Mouse (Mus musculus): Measurements from ENCODE around the gene AL607142.1. TPM values are rescaled to one million over a fixed set of nuclear protein-coding genes. Genes with fewer than 3 reads are reported as not detected.

AL607142.1 gene
- total and polyA plus RNA-seq, 3 experiments: not detected

DNA sequence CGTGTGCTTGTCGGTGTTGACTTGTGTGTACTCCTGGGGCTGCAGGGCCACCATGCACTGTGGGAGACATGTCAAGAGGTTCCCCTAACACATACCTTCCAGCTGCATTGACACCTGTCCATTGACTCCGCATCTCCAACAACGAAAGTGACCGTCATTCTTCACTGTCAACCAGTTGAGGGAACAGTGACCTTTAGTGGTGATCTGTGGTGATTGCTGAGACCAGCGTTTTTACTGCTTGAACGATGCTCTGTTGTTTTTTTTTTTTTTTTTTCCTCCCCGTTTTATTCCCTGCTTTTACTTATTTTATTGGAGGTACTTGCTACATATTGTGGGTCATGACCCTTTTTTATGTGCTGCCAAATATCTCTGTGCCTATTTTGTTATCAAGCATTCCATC lies 7.3 kb upstream of the AL607142.1 start:
- no peaks in the 10 kb centered on the region for H3K4me1 ChIP-seq (ENCODE audit: control insufficient read depth in 1 of 2, insufficient read depth in 2 of 2, low read length in 2 of 2)
- H3K9ac ChIP-seq (ENCODE audit: control insufficient read depth, low read depth, low read length, poor library complexity, severe bottlenecking): no peak overlapping the region
- no peaks in the 10 kb centered on the region for H3K79me2 ChIP-seq (ENCODE audit: control insufficient read depth, insufficient read depth, low read length, poor library complexity)
- no peaks in the 10 kb centered on the region for H3K9me3 ChIP-seq (replicated peaks; ENCODE audit: insufficient read depth, low read length)
- no peak for DNase-seq (ENCODE audit: low read depth, low spot score)
- no peak for TF ChIP-seq RAD21 (IDR thresholded peaks at IDR 0.05; ENCODE audit: low read depth, low read length)
- H3K36me3 ChIP-seq (ENCODE audit: control insufficient read depth in 1 of 2, insufficient read depth in 2 of 2, low read length in 2 of 2): no peaks in the 10 kb centered on the region
- H3K27ac ChIP-seq (ENCODE audit: control insufficient read depth, low read depth, low read length): no peak overlapping the region
- no peak overlapping the region for H3K4me3 ChIP-seq (ENCODE audit: control insufficient read depth in 1 of 2, insufficient read depth in 1 of 2, low read depth in 2 of 2, low read length in 2 of 2)
- no peaks in the 10 kb centered on the region for H3K27me3 ChIP-seq (ENCODE audit: control insufficient read depth in 1 of 2, insufficient read depth in 2 of 2, low read length in 2 of 2)

DNA sequence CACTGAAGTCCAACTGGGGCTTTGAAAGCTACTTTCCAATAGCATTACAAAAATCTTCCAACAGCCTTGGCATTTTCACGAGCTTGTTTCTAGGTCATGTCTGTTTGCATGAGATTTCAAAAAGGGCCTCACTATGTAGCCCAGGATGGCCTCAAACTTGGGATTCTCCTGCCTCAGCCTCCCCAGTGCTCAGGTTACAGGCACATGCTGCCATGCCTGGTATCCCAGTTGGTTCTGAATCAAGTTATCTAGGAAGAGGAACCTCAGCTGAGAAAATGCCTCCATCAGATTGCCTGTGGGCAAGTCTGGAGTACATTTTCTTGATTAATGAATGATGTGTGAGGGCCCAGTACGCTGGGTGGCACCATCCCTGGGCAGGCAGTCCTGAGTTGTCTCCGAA lies 6.6 kb upstream of the AL607142.1 start:
- no peaks in the 10 kb centered on the region for H3K4me1 ChIP-seq (ENCODE audit: control insufficient read depth in 1 of 2, insufficient read depth in 2 of 2, low read length in 2 of 2)
- H3K79me2 ChIP-seq (ENCODE audit: control insufficient read depth, insufficient read depth, low read length, poor library complexity): no peaks in the 10 kb centered on the region
- TF ChIP-seq POLR2A (IDR thresholded peaks at IDR 0.05; ENCODE audit: control insufficient read depth in 1 of 2, insufficient read depth in 1 of 2, low read depth in 1 of 2, low read length in 2 of 2, poor library complexity in 1 of 2) (no peak), USF2 (IDR thresholded peaks at IDR 0.05; ENCODE audit: borderline replicate concordance in 1 of 2, insufficient read depth in 1 of 2, low read depth in 1 of 2, low read length in 2 of 2) (no peak), KAT2A (conservative IDR thresholded peaks at IDR 0.05; ENCODE audit: low read depth, low read length) (no peak), MYC (IDR thresholded peaks at IDR 0.05; ENCODE audit: low read depth, low read length) (no peak), ZC3H11A (IDR thresholded peaks at IDR 0.05; ENCODE audit: low read depth, low read length) (no peak), JUND (IDR thresholded peaks at IDR 0.05; ENCODE audit: low read depth, low read length) (no peak), GABPA (IDR thresholded peaks at IDR 0.05; ENCODE audit: low read depth, low read length) (no peak), SMC3 (IDR thresholded peaks at IDR 0.05; ENCODE audit: low read depth, low read length) (no peak), MAFK (IDR thresholded peaks at IDR 0.05; ENCODE audit: borderline replicate concordance, low read depth, low read length) (no peak)
- no peaks in the 10 kb centered on the region for H3K27me3 ChIP-seq (ENCODE audit: control insufficient read depth in 1 of 2, insufficient read depth in 2 of 2, low read length in 2 of 2)
- H3K9ac ChIP-seq (ENCODE audit: control insufficient read depth, low read depth, low read length, poor library complexity, severe bottlenecking): no peak overlapping the region
- H3K36me3 ChIP-seq (ENCODE audit: control insufficient read depth in 1 of 2, insufficient read depth in 2 of 2, low read length in 2 of 2): no peaks in the 10 kb centered on the region
- no peak overlapping the region for H3K4me3 ChIP-seq (ENCODE audit: control insufficient read depth in 1 of 2, insufficient read depth in 1 of 2, low read depth in 2 of 2, low read length in 2 of 2)
- no peaks in the 10 kb centered on the region for H3K9me3 ChIP-seq (replicated peaks; ENCODE audit: insufficient read depth, low read length)
- H3K27ac ChIP-seq (ENCODE audit: control insufficient read depth, low read depth, low read length): no peak overlapping the region
- no peak for DNase-seq (ENCODE audit: low read depth, low spot score)

DNA sequence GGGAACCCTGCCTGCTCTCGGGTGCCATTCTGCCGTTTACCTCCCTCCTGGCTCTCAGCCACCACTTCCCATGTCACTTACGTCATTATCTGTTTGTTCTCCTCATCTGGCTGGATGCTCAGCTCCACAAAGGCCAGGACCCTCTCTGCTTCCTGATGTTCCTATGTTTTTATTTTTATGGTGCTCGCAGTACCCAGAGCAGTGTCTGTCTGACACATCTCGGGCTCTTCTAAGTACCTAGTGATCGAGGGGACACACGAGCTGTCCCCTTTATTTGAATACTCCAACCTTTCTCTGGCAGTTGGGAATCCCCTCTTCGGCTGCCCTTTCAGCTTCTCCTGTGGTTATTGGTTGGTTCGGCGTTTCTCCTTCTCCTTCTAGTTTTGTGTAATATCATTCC lies 6.0 kb upstream of the AL607142.1 start:
- Histone ChIP-seq H3K36me3 (ENCODE audit: control insufficient read depth in 1 of 2, insufficient read depth in 2 of 2, low read length in 2 of 2) (no peaks in the 10 kb centered on the region), H3K79me2 (ENCODE audit: control insufficient read depth, insufficient read depth, low read length, poor library complexity) (no peaks in the 10 kb centered on the region), H3K4me3 (ENCODE audit: control insufficient read depth in 1 of 2, insufficient read depth in 1 of 2, low read depth in 2 of 2, low read length in 2 of 2) (no peak overlapping the region), H3K4me1 (ENCODE audit: control insufficient read depth in 1 of 2, insufficient read depth in 2 of 2, low read length in 2 of 2) (no peaks in the 10 kb centered on the region), H3K9ac (ENCODE audit: control insufficient read depth, low read depth, low read length, poor library complexity, severe bottlenecking) (no peak overlapping the region), H3K9me3 (replicated peaks; ENCODE audit: insufficient read depth, low read length) (no peaks in the 10 kb centered on the region), H3K27ac (ENCODE audit: control insufficient read depth, low read depth, low read length) (no peak overlapping the region), H3K27me3 (ENCODE audit: control insufficient read depth in 1 of 2, insufficient read depth in 2 of 2, low read length in 2 of 2) (no peaks in the 10 kb centered on the region)
- TF ChIP-seq MEF2A (IDR thresholded peaks at IDR 0.05; ENCODE audit: extremely low read depth, insufficient replicate concordance, low read depth, low read length, poor library complexity, severe bottlenecking) (no peak), MXI1 (IDR thresholded peaks at IDR 0.05; ENCODE audit: low read depth, low read length) (no peak), GATA1 (IDR thresholded peaks at IDR 0.05; ENCODE audit: low read depth, low read length) (no peak), MYC (IDR thresholded peaks at IDR 0.05; ENCODE audit: low read depth, low read length) (no peak), JUND (IDR thresholded peaks at IDR 0.05; ENCODE audit: low read depth, low read length) (no peak), POLR2AphosphoS2 (IDR thresholded peaks at IDR 0.05; ENCODE audit: low read length) (no peak), MAX (IDR thresholded peaks at IDR 0.05; ENCODE audit: low read length) (no peak), HCFC1 (IDR thresholded peaks at IDR 0.05; ENCODE audit: low read depth, low read length) (no peak), SIN3A (IDR thresholded peaks at IDR 0.05; ENCODE audit: low read length) (no peak), KAT2A (conservative IDR thresholded peaks at IDR 0.05; ENCODE audit: low read depth, low read length) (no peak)
- no peak for DNase-seq (ENCODE audit: low read depth, low spot score)

All from MEL (cell line).